Mouse (Mus musculus): ENCODE measurements around the gene Ctsd. TPM values are rescaled to one million over a fixed set of nuclear protein-coding genes. Genes with fewer than 3 reads are reported as not detected.
"Not testable (repeated sequence)": the region's sequence is repeated elsewhere in the genome, so short reads cannot be mapped to it uniquely, and the experiment has no call there.

Gene Ctsd
- total and polyA plus RNA-seq, 2 experiments from 2014 or later = 338 to 366 TPM

- Histone ChIP-seq H3K27ac (ENCODE audit: low read depth, low read length) (no peak overlapping the region), H3K4me3 (ENCODE audit: low read depth, low read length) (no peak overlapping the region), H3K4me1 (ENCODE audit: insufficient read depth) (no peaks in the 10 kb centered on the region), H3K9ac (no peak overlapping the region), H3K4me2 (ENCODE audit: low read depth) (no peak overlapping the region), H3K27me3 (ENCODE audit: insufficient read depth, low read length) (no peaks in the 10 kb centered on the region), H3K36me3 (ENCODE audit: insufficient read depth) (no peaks in the 10 kb centered on the region), H3K9me3 (ENCODE audit: low read length) (no peaks in the 10 kb centered on the region)
- no peak for TF ChIP-seq CTCF (IDR thresholded peaks at IDR 0.05; ENCODE audit: low read depth)
- DNase-seq (no peak), ATAC-seq (no peak)
- 83% methylated on average over 3 of the region's 3 CpGs for WGBS
Observed at GRCm38 (mm10) chr7:142416225-142416624, 28.4 kb upstream of the Ctsd start.

- Histone ChIP-seq H3K4me1 (ENCODE audit: insufficient read depth) (no peaks in the 10 kb centered on the region), H3K4me3 (ENCODE audit: low read depth, low read length) (no peak overlapping the region), H3K9ac (no peak overlapping the region), H3K27me3 (ENCODE audit: insufficient read depth, low read length) (no peaks in the 10 kb centered on the region), H3K4me2 (ENCODE audit: low read depth) (no peak overlapping the region), H3K9me3 (ENCODE audit: low read length) (no peaks in the 10 kb centered on the region), H3K36me3 (ENCODE audit: insufficient read depth) (no peaks in the 10 kb centered on the region), H3K27ac (ENCODE audit: low read depth, low read length) (no peak overlapping the region)
- ATAC-seq = no peak
- DNase-seq = no peak
- WGBS = 43% methylated on average over 4 of the region's 4 CpGs
- TF ChIP-seq CTCF (IDR thresholded peaks at IDR 0.05; ENCODE audit: low read depth) = no peak
Observed at GRCm38 (mm10) chr7:142415314-142415713, 27.5 kb upstream of the Ctsd start.

GRCm38 (mm10) chr7:142413285-142413684 is 25.4 kb upstream of the Ctsd start:
- DNase-seq (no peak), ATAC-seq (no peak)
- no peak overlapping the region for H3K4me2 ChIP-seq (ENCODE audit: low read depth)
- H3K36me3 ChIP-seq (ENCODE audit: insufficient read depth) = no peaks in the 10 kb centered on the region
- TF ChIP-seq CTCF (IDR thresholded peaks at IDR 0.05; ENCODE audit: low read depth) = no peak
- 92% methylated on average over 6 of the region's 6 CpGs for WGBS
- no peaks in the 10 kb centered on the region for H3K4me1 ChIP-seq (ENCODE audit: insufficient read depth)
- H3K9me3 ChIP-seq (ENCODE audit: low read length) = no peaks in the 10 kb centered on the region
- H3K4me3 ChIP-seq (ENCODE audit: low read depth, low read length) = no peak overlapping the region
- H3K27ac ChIP-seq (ENCODE audit: low read depth, low read length) = no peak overlapping the region
- no peaks in the 10 kb centered on the region for H3K27me3 ChIP-seq (ENCODE audit: insufficient read depth, low read length)
- H3K9ac ChIP-seq = no peak overlapping the region

- Histone ChIP-seq H3K4me1 (ENCODE audit: insufficient read depth) (no peaks in the 10 kb centered on the region), H3K9ac (no peak overlapping the region), H3K4me2 (ENCODE audit: low read depth) (no peak overlapping the region), H3K27me3 (ENCODE audit: insufficient read depth, low read length) (no peaks in the 10 kb centered on the region), H3K9me3 (ENCODE audit: low read length) (no peaks in the 10 kb centered on the region), H3K4me3 (ENCODE audit: low read depth, low read length) (no peak overlapping the region), H3K27ac (ENCODE audit: low read depth, low read length) (no peak overlapping the region), H3K36me3 (ENCODE audit: insufficient read depth) (no peaks in the 10 kb centered on the region)
- TF ChIP-seq CTCF (IDR thresholded peaks at IDR 0.05; ENCODE audit: low read depth) = no peak
- WGBS = 82% methylated on average over 3 of the region's 3 CpGs
- ATAC-seq (no peak), DNase-seq (no peak)
Observed at GRCm38 (mm10) chr7:142409603-142410002, 21.8 kb upstream of the Ctsd start.

GRCm38 (mm10) chr7:142408686-142409085 is 20.8 kb upstream of the Ctsd start:
- no peaks in the 10 kb centered on the region for H3K4me1 ChIP-seq (ENCODE audit: insufficient read depth)
- H3K4me3 ChIP-seq (ENCODE audit: low read depth, low read length) = no peak overlapping the region
- H3K27ac ChIP-seq (ENCODE audit: low read depth, low read length) = no peak overlapping the region
- ATAC-seq = no peak
- WGBS = 97% methylated on average over 8 of the region's 8 CpGs
- no peaks in the 10 kb centered on the region for H3K36me3 ChIP-seq (ENCODE audit: insufficient read depth)
- no peak for DNase-seq
- H3K9me3 ChIP-seq (ENCODE audit: low read length) = no peaks in the 10 kb centered on the region
- H3K4me2 ChIP-seq (ENCODE audit: low read depth) = no peak overlapping the region
- no peak overlapping the region for H3K9ac ChIP-seq
- no peaks in the 10 kb centered on the region for H3K27me3 ChIP-seq (ENCODE audit: insufficient read depth, low read length)
- no peak for TF ChIP-seq CTCF (IDR thresholded peaks at IDR 0.05; ENCODE audit: low read depth)

- H3K27ac ChIP-seq (ENCODE audit: low read depth, low read length) = no peak overlapping the region
- DNase-seq = no peak
- no peak overlapping the region for H3K4me2 ChIP-seq (ENCODE audit: low read depth)
- H3K4me1 ChIP-seq (ENCODE audit: insufficient read depth) = no peaks in the 10 kb centered on the region
- no peak overlapping the region for H3K4me3 ChIP-seq (ENCODE audit: low read depth, low read length)
- no peaks in the 10 kb centered on the region for H3K27me3 ChIP-seq (ENCODE audit: insufficient read depth, low read length)
- H3K9ac ChIP-seq = no peak overlapping the region
- H3K36me3 ChIP-seq (ENCODE audit: insufficient read depth) = no peaks in the 10 kb centered on the region
- H3K9me3 ChIP-seq (ENCODE audit: low read length) = no peaks in the 10 kb centered on the region
- 72% methylated on average over 4 of the region's 4 CpGs for WGBS
- no peak for ATAC-seq
- TF ChIP-seq CTCF (IDR thresholded peaks at IDR 0.05; ENCODE audit: low read depth) = no peak
Observed at GRCm38 (mm10) chr7:142407935-142408334, 20.1 kb upstream of the Ctsd start.

GRCm38 (mm10) chr7:142405134-142405533 is 17.3 kb upstream of the Ctsd start:
- H3K4me1 ChIP-seq (ENCODE audit: insufficient read depth); H3K9me3 ChIP-seq (ENCODE audit: low read length); H3K4me2 ChIP-seq (ENCODE audit: low read depth); ATAC-seq; DNase-seq; H3K36me3 ChIP-seq (ENCODE audit: insufficient read depth); H3K9ac ChIP-seq; H3K27me3 ChIP-seq (ENCODE audit: insufficient read depth, low read length); H3K4me3 ChIP-seq (ENCODE audit: low read depth, low read length); H3K27ac ChIP-seq (ENCODE audit: low read depth, low read length): not testable (repeated sequence)
- 92% methylated on average over 5 of the region's 5 CpGs for WGBS

GRCm38 (mm10) chr7:142403591-142403990 is 15.8 kb upstream of the Ctsd start:
- Histone ChIP-seq H3K27me3 (ENCODE audit: insufficient read depth, low read length) (no peaks in the 10 kb centered on the region), H3K27ac (ENCODE audit: low read depth, low read length) (no peak overlapping the region), H3K4me1 (ENCODE audit: insufficient read depth) (no peaks in the 10 kb centered on the region), H3K4me3 (ENCODE audit: low read depth, low read length) (no peak overlapping the region), H3K36me3 (ENCODE audit: insufficient read depth) (no peaks in the 10 kb centered on the region), H3K4me2 (ENCODE audit: low read depth) (no peak overlapping the region), H3K9ac (no peak overlapping the region), H3K9me3 (ENCODE audit: low read length) (no peaks in the 10 kb centered on the region)
- DNase-seq = no peak
- 83% methylated on average over 4 of the region's 4 CpGs for WGBS
- no peak for TF ChIP-seq CTCF (IDR thresholded peaks at IDR 0.05; ENCODE audit: low read depth)
- ATAC-seq = no peak
